Mouse (Mus musculus): Measurements from ENCODE around the gene Fdxr. TPM values are rescaled to one million over a fixed set of nuclear protein-coding genes. Genes with fewer than 3 reads are reported as not detected.

Fdxr gene
- total and polyA plus RNA-seq, 2 experiments from 2014 or later = 16.4 to 18.6 TPM

- 34% methylated on average over 19 of the region's 19 CpGs for WGBS
- H3K4me2 ChIP-seq (ENCODE audit: low read depth) = no peak overlapping the region
- no peaks in the 10 kb centered on the region for H3K9me3 ChIP-seq (ENCODE audit: low read length)
These were observed 6.5 kb downstream of the Fdxr start for GRCm38 (mm10) chr11:115270148-115270861.

GRCm38 (mm10) chr11:115269330-115270066, 7.4 kb downstream of the Fdxr start:
- Histone ChIP-seq H3K9ac (no peak overlapping the region), H3K36me3 (ENCODE audit: insufficient read depth) (peaks cover 24% of the 10 kb centered on the region), H3K4me3 (ENCODE audit: low read depth, low read length) (no peak overlapping the region), H3K4me1 (ENCODE audit: insufficient read depth) (no peaks in the 10 kb centered on the region), H3K4me2 (ENCODE audit: low read depth) (no peak overlapping the region), H3K27ac (ENCODE audit: low read depth, low read length) (no peak overlapping the region), H3K9me3 (ENCODE audit: low read length) (no peaks in the 10 kb centered on the region), H3K27me3 (ENCODE audit: insufficient read depth, low read length) (peaks cover 30% of the 10 kb centered on the region)
- WGBS = 86% methylated on average over 27 of the region's 27 CpGs
- DNase-seq (no peak), ATAC-seq (no peak)
- TF ChIP-seq CTCF (IDR thresholded peaks at IDR 0.05; ENCODE audit: low read depth) = no peak

More at GRCm38 (mm10) chr11:115270148-115270861, 6.5 kb downstream of the Fdxr start:
- peak; percentile 70 for ATAC-seq
- peak; percentile 89 for DNase-seq
- H3K27ac ChIP-seq (ENCODE audit: low read depth, low read length) = no peak overlapping the region
- H3K27me3 ChIP-seq (ENCODE audit: insufficient read depth, low read length) = peaks cover 24% of the 10 kb centered on the region
- no peak overlapping the region for H3K9ac ChIP-seq
- peaks cover 24% of the 10 kb centered on the region for H3K36me3 ChIP-seq (ENCODE audit: insufficient read depth)
- peak; percentile 98 for TF ChIP-seq CTCF (IDR thresholded peaks at IDR 0.05; ENCODE audit: low read depth)
- H3K4me1 ChIP-seq (ENCODE audit: insufficient read depth) = no peaks in the 10 kb centered on the region
- H3K4me3 ChIP-seq (ENCODE audit: low read depth, low read length) = no peak overlapping the region

- Histone ChIP-seq H3K9me3 (ENCODE audit: low read length) (no peaks in the 10 kb centered on the region), H3K4me3 (ENCODE audit: low read depth, low read length) (no peak overlapping the region), H3K4me1 (ENCODE audit: insufficient read depth) (no peaks in the 10 kb centered on the region), H3K4me2 (ENCODE audit: low read depth) (no peak overlapping the region), H3K36me3 (ENCODE audit: insufficient read depth) (peaks cover 24% of the 10 kb centered on the region), H3K27me3 (ENCODE audit: insufficient read depth, low read length) (peaks cover 36% of the 10 kb centered on the region), H3K27ac (ENCODE audit: low read depth, low read length) (no peak overlapping the region), H3K9ac (no peak overlapping the region)
- no peak for TF ChIP-seq CTCF (IDR thresholded peaks at IDR 0.05; ENCODE audit: low read depth)
- ATAC-seq = no peak
- DNase-seq = no peak
- WGBS = 87% methylated on average over 11 of the region's 11 CpGs
These were observed 8.9 kb downstream of the Fdxr start for GRCm38 (mm10) chr11:115267958-115268357.

- Histone ChIP-seq H3K4me1 (ENCODE audit: insufficient read depth) (no peaks in the 10 kb centered on the region), H3K9ac (peak within 1 kb of the TSS; percentile 18; the same call in 1 of the 2 replicates), H3K36me3 (ENCODE audit: insufficient read depth) (peaks cover 24% of the 10 kb centered on the region), H3K4me2 (ENCODE audit: low read depth) (peak within 1 kb of the TSS; percentile 59), H3K9me3 (ENCODE audit: low read length) (no peaks in the 10 kb centered on the region), H3K27ac (ENCODE audit: low read depth, low read length) (no peak within 1 kb of the TSS), H3K27me3 (ENCODE audit: insufficient read depth, low read length) (peaks cover 37% of the 10 kb centered on the region), H3K4me3 (ENCODE audit: low read depth, low read length) (peak within 1 kb of the TSS; percentile 33)
- DNase-seq = no peak
- no peak for ATAC-seq
- 10% methylated on average over 33 of the region's 50 CpGs for WGBS
- TF ChIP-seq CTCF (IDR thresholded peaks at IDR 0.05; ENCODE audit: low read depth) = no peak
These were observed 9.6 kb downstream of the Fdxr start, which contains the start of gene Grin2c for GRCm38 (mm10) chr11:115267061-115267883. Gene Grin2c, minus strand, starts transcription at chr11:115267243.

- WGBS = 2% methylated on average over 22 of the region's 22 CpGs
- no peak for TF ChIP-seq CTCF (IDR thresholded peaks at IDR 0.05; ENCODE audit: low read depth)
- DNase-seq = no peak
- Histone ChIP-seq H3K9me3 (ENCODE audit: low read length) (no peaks in the 10 kb centered on the region), H3K36me3 (ENCODE audit: insufficient read depth) (peaks cover 17% of the 10 kb centered on the region), H3K27me3 (ENCODE audit: insufficient read depth, low read length) (peaks cover 42% of the 10 kb centered on the region), H3K4me3 (ENCODE audit: low read depth, low read length) (peak overlapping the region; percentile 33), H3K27ac (ENCODE audit: low read depth, low read length) (no peak overlapping the region), H3K4me1 (ENCODE audit: insufficient read depth) (no peaks in the 10 kb centered on the region), H3K9ac (no peak overlapping the region), H3K4me2 (ENCODE audit: low read depth) (peak overlapping the region; percentile 59)
- no peak for ATAC-seq
These were observed 10.5 kb downstream of the Fdxr start for GRCm38 (mm10) chr11:115266400-115266778.

- Histone ChIP-seq H3K36me3 (ENCODE audit: insufficient read depth) (peaks cover 17% of the 10 kb centered on the region), H3K4me1 (ENCODE audit: insufficient read depth) (no peaks in the 10 kb centered on the region), H3K27me3 (ENCODE audit: insufficient read depth, low read length) (peaks cover 42% of the 10 kb centered on the region), H3K4me2 (ENCODE audit: low read depth) (no peak overlapping the region), H3K9me3 (ENCODE audit: low read length) (no peaks in the 10 kb centered on the region), H3K27ac (ENCODE audit: low read depth, low read length) (no peak overlapping the region), H3K4me3 (ENCODE audit: low read depth, low read length) (no peak overlapping the region), H3K9ac (no peak overlapping the region)
- DNase-seq (no peak), ATAC-seq (no peak)
- no peak for TF ChIP-seq CTCF (IDR thresholded peaks at IDR 0.05; ENCODE audit: low read depth)
- 6% methylated on average over 20 of the region's 20 CpGs for WGBS
These were observed 11.0 kb downstream of the Fdxr start for GRCm38 (mm10) chr11:115265771-115266399.

Data from forebrain, postnatal 0 days (tissue).